Mouse (Mus musculus) 416B (cell line): Measurements from ENCODE around the gene Alyref.

Experiments used
- DNase-seq: peaks from one replicate; pipeline ENCODE4 v3.0.0; 2011; ENCODE audit warnings: low read depth

Alyref gene

DNA sequence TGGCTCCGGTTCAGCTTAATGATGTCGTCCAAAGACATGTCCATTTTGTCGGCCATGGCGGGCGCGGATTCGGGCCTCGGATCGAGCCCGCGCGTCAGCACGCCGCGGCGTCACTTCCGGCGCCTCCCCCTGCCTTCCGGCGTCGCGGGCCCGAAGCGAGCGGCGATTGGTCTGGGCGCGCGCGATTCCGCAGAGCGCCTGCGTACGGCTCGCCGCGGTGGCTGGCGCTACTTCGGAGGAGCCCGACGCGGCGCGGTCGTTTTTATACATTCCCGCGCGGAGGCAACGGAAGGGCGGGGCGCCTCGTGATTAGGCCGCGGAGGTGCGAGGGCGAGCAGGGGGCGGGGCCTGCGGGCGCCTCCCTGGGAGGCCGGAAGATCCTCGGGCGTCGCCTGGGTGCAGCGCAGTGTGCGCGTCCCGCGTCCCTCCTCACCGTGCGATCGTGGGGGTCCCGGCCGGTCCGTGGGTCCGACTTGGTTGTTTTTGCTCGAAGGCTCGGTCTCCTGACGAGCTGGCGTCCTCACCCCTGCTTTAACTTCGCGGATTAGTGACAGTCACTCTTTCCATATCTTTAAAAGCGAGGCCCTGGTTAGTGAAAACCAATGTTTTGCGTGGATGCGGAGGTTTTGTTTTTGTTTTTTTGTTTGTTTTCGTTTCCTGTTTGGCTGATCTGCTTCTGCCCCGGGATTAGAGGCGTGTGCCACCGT is at the start of gene Alyref, which contains the start of gene Anapc11:
TSS of gene Alyref (minus strand) at position 83 of the 707 bp plus-strand sequence.
TSS of gene Anapc11 (plus strand) at position 139 of the 707 bp plus-strand sequence.
- peak; percentile 96 for DNase-seq

DNA sequence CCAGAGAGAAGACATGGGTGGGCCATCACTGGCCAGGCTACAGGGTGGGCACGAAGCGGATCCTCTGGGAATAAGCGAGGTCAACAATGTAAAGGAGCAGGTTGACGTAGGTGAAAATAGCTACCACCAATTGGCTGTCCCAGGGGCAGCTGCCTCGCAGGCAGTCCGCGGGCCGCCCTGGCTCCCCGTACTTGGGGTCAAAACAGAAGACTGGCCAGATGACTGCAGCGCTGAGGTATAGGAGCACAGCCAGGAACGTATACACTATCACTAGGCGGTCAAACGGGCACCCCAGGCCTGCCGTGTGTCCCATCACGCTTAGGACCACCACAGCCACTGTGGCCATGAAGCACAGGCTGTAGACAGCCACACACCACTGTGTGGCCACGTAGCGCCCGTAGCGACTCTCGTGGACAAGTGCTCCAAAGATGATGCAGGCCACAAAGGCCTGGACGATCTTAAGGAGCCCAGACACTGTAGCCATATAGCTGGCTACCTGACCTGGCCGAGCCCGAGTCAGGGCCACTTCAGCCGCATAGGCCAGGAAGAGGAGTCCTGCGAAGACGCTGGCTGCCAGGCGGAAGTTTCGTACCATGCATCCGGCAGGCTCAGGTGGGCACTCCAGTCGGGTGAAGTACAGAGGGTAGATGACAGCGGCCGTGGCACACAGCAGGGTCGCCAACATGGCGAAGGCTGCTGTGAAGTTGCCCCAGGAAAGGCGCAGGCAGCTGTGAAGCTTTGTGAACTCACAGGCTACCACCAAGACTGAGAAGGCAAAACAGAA is 49.1 kb upstream of the Alyref start:
- no peak for DNase-seq

- DNase-seq = peak; percentile 95
Measured at GRCm38 (mm10) chr11:120643601-120643987, 45.4 kb upstream of the Alyref start, which contains the start of gene Pycr1. Pycr1 (minus strand) TSS chr11:120643769.

DNA sequence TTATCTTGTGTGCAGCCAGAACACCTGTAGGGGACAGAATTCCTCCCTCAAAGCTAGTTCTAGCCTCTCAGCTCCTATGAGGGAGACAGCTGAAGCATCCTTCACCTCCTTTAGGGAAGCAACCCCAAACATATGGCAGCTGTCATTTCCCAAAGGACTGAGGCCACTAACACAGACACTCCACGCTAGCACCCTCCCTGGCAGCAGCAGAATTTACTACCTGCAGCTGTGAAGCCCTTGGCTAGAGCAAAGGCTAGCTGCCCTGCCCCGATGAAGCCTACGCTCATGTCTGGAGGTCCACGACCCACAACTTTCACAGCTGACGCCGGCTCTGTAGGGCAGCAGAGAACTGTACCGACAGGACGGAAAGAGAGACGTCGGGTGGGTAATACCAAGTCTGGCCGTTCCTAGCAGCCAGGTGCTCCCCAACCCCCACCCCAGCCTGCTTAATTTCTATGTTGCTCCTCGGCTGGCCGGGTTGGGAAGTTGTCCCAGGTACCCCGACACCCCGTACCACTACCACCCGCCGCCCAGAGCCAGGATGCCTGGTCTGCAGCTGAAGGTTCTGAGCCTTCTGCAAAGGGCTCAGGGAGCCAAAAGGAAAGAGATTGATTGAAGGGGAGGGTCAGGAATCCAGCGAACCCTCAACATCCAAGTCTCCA is 44.9 kb upstream of the Alyref start:
- no peak for DNase-seq

DNA sequence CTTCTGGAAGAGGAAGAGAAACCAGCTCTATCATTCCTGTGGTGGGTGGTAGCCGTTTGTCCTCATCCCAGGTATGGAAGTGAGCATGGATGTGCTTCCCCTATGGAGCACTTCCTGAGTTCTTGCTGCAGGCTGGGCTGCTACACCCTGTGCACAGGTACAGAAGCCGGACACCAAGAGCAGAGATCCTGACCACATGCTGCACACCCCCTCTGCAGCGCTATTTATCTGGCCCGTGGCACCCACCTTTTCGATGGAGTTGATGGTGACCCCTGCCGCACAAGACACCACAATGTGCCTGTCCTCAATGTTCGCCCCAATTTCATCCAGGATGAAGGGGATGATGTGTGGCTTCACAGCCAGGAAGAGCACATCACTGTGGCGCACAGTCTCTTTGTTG is 43.7 kb upstream of the Alyref start:
- DNase-seq = no peak

DNA sequence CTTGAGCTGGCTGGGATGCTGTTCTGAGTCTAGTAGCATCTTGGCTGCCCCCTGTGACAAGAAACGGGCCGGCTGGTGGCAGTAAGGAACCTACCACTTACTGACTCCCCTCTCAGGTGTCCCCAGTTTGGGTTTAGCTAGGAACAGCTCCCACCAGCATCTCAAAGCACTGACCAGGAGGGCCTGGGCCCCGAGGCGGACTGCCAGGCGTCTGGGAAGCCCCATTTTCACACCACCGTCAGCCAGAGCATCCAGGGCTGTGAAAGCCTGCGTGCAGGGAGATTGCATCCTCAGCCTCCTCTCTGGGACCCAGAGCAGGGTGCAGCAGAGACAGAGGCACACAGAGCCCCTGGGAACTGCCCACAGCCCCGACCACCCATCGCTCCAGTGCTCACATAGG is 43.1 kb upstream of the Alyref start:
- no peak for DNase-seq

DNA sequence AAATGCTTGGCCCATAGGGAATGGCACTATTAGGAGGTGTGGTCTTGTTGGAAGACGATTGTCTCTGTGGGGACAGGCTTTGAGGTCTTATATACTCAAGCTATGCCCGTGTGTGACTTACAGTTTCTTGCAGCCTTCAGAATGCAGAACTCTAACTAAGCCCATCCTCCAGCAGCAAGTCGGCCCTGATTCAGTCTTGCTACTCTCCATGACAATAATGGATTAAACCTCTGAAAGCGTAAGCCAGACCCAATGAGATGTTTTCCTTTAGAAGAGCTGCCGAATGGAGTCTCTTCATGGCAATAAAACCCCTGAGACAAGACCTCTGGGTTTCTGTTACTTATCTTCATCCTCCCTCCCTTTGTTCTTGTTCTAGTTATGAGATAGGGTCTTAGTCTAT is 36.6 kb upstream of the Alyref start:
- DNase-seq = no peak

GRCm38 (mm10) chr11:120633520-120634343 is 35.6 kb upstream of the Alyref start, which contains the start of gene Mafg:
Mafg (minus strand) TSS chr11:120633600.
- DNase-seq = peak; percentile 97

DNA sequence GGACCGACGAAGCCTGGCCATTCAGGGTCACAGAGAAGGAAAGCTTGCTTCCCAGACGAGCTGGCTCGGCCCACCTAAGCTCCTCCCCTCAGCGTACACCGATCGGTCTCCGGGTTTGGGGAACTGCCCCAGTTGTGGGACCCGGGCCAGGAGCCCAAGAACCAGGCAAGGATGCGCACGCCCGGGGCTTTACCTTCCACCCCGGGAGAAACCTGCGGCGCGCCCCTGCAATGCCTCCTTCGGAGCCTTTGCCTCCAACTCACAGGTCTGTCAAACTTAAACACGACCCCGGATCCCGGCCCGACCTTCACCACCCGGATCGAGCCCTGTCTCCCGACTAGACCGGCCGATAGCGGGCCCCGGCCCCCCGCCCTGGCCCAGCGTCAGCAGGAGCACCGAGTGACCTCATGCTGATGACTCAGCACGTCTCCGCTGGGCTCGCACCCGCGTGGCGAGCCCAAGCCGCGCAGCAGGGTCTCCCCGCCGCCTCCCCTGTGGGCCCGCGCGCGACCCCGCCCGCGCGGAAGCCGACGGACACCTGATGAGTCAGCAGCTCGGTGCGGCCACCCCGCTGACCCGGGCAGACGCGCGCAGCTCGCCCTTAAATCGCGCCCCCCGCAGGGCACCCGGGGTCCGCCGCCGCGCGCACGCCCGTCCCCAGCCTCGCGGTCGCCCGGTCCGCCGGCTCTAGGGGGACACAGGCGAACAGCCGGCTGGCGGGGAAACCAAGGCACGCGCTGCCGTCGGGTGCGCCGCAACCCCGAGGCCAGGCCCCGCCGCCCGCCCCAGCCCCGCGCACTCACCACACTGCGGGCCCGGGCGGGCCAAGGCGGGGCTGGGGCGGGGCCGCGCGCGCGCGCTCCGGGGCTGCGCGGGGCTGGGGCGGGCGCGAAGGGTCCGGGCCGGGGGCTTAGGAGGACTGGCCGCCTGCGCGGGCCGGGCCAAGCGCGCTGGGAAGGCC is 34.7 kb upstream of the Alyref start:
- DNase-seq = peak; percentile 86

DNA sequence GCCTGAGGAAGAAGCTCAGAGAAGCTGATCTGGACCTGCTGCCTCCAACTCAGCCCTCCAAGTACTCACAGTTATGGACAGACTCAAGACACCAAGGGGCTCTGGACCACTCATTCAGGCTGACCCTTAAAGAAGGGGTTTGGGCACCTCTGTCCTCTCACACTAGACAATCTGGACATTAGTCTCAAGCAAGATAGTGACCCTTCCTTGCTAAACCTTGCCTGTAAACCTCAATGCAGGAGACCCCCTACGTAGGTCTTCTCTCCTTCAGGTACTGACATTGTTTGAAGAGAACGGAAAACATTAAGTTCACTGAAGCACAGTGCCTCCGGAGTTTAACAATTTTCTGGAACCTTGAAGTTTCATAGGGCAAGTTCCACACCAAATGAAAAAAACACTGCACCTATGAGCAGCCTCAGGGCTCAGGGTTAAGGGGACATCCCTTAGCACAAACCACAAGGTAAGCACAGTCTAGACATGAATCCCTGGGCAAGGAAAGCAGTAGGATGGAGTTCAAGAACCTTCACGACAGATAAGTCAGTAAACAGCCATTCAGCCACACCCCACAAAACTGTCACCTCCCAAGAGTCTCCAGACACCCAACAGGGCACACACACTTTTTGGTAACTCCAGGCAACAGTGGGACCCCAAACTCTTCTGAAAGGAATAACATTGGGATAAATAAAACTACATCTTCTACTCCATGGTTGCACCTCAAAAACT is 33.7 kb upstream of the Alyref start:
- DNase-seq = no peak

GRCm38 (mm10) chr11:120630881-120631725 is 32.9 kb upstream of the Alyref start:
- DNase-seq = peak; percentile 73

GRCm38 (mm10) chr11:120630401-120630871 is 32.3 kb upstream of the Alyref start:
- DNase-seq = peak; percentile 97

DNA sequence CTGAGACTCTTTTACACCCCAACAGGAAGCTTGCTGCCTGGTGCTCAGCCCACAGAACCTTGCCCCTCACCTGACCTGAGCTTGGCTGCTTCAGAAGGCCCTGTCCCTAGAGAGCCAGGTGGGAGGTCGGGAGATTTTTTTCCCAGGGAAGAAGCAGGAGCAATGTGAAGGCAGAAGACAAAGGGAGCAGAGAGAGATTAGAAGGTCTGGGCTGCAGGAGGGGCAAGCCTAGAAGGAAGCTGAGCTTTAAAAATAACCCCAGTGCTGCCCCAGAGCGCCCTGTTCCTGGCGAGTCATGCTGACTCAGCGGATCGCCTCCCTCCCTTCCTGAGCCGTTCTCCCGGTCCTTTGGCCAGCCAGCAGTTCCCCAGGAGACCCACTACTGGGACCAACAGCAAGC is 31.7 kb upstream of the Alyref start:
- DNase-seq = peak; percentile 80

- DNase-seq = peak; percentile 83
Measured at GRCm38 (mm10) chr11:120629341-120629730, 31.2 kb upstream of the Alyref start.

DNA sequence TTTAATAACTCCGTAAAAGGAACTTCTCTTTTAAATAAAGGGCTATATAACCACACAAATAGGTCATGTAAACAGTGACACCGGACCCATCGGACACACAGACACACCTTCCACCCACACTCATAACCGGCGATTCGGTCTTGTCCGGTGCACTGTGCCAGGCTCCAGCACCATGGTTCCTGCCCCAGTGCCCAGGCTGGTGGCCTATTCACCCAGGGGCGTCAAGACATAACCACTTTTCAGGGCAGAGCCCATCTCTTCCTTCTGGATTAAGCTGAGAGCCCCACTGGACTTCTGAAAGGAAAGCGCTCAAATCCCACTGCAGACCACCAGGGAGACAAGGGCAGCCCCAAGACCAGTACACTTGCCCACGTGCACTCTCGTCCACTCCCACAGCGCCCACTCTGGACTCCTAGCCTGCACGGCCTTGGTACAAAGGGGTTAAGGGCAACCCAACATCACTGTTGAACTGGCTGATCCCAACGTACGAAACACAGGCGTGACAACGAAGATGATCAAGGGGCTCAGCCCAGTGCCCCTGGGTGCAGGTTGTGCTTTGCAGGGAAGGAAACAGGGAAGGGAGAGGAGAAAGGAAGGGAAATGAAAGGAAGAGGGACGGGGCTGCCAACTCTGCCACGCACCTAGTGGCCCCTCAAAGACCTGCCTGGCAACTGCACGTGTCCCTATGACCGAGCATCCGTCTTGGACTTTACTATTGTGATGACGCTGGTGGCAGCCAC is 30.6 kb upstream of the Alyref start:
- DNase-seq = no peak

DNA sequence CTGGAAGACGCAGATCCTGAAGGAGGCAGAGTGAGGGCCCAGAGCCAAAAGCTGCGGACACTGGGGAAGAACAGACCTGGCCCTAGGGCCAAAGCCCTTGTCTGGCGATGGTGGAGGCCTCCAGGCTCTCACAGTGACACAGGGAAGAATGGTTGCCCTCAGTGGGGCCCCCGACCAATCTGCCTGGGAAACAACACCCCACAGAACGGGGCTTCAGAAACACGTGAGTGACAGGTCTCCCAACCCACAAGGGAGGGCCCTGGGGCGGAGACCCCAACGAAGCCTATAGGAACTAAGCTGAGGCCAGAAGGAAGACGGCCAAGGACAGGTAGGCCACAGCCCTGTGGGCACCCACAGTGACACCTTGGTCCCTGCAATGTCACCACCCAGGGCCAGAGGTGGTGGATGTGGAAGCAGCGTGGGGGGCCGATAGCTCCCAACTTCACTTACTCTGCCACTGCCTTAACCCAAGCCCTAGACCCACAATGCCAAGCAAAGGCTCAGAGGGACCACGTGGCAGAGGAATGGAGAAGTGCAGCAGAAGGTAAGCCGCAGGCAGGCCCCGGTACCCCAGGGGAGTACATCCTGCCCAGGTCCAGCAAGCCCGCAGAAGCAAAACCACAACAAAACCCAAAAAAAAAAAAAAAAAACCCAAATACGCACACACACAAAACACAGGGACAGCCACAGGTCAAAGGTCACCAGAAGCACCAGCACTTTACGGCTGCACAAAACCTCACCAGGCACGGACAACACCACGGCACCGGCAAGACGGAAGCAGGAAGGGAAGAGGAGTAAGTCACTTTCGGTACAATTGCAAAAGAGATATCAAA is 29.5 kb upstream of the Alyref start:
- peak; percentile 94 for DNase-seq

- no peak for DNase-seq
Measured at GRCm38 (mm10) chr11:120626785-120627467, 28.8 kb upstream of the Alyref start.
